Mouse (Mus musculus) kidney, adult 18-20 months (tissue): ENCODE results near the gene Ndufb10.
A peak's percentile ranks its signal among the peaks of the same experiment; 100 is the strongest.

ENCODE experiments used
- DNase-seq: peaks from one replicate; pipeline ENCODE4 v3.0.0; 2021

Gene Ndufb10

GRCm38 (mm10) chr17:24705821-24706220 lies 18.5 kb downstream of the Ndufb10 start:
- DNase-seq = no peak

- no peak for DNase-seq
Observed at GRCm38 (mm10) chr17:24701251-24701650, 23.0 kb downstream of the Ndufb10 start.

GRCm38 (mm10) chr17:24699473-24699872 lies 24.8 kb downstream of the Ndufb10 start:
- DNase-seq = no peak

- no peak for DNase-seq
Observed at GRCm38 (mm10) chr17:24698715-24699114, 25.6 kb downstream of the Ndufb10 start.

GRCm38 (mm10) chr17:24697985-24698384 lies 26.3 kb downstream of the Ndufb10 start:
- DNase-seq = no peak

- DNase-seq = peak; percentile 89
Observed at GRCm38 (mm10) chr17:24696011-24696697, 28.1 kb downstream of the Ndufb10 start, which contains the start of the genes Gfer and Noxo1. TSS of gene Gfer (minus strand) at chr17:24696156. TSS of gene Noxo1 (plus strand) at chr17:24696234.

- peak; percentile 34 for DNase-seq
Observed at GRCm38 (mm10) chr17:24695326-24696010, 28.8 kb downstream of the Ndufb10 start.

- no peak for DNase-seq
Observed at GRCm38 (mm10) chr17:24692385-24692784, 31.9 kb downstream of the Ndufb10 start.

GRCm38 (mm10) chr17:24689251-24690081 lies 34.8 kb downstream of the Ndufb10 start, which contains the start of gene Syngr3:
TSS of gene Syngr3 (minus strand) at chr17:24689955.
- no peak for DNase-seq

GRCm38 (mm10) chr17:24687599-24687998 lies 36.7 kb downstream of the Ndufb10 start:
- no peak for DNase-seq

- DNase-seq = peak; percentile 70
Observed at GRCm38 (mm10) chr17:24687146-24687595, 37.1 kb downstream of the Ndufb10 start.

- peak; percentile 53 for DNase-seq
Observed at GRCm38 (mm10) chr17:24686514-24686913, 37.8 kb downstream of the Ndufb10 start.

- DNase-seq = no peak
Observed at GRCm38 (mm10) chr17:24677500-24678080, 46.7 kb downstream of the Ndufb10 start.

GRCm38 (mm10) chr17:24676877-24677276 lies 47.4 kb downstream of the Ndufb10 start:
- no peak for DNase-seq

- DNase-seq = peak; percentile 60
Observed at GRCm38 (mm10) chr17:24676187-24676586, 48.1 kb downstream of the Ndufb10 start.

GRCm38 (mm10) chr17:24674277-24674676 lies 50.0 kb downstream of the Ndufb10 start:
- no peak for DNase-seq

- peak; percentile 61 for DNase-seq
Observed at GRCm38 (mm10) chr17:24672141-24672540, 52.1 kb downstream of the Ndufb10 start.
